Mouse (Mus musculus): ENCODE measurements at regions not wholly inside any gene's neighbourhood (a gene's known extent, or its start where the extent isn't known, plus 50 kb on each side); places are given as distances from the start of the nearest gene placed in this dataset.

DNA sequence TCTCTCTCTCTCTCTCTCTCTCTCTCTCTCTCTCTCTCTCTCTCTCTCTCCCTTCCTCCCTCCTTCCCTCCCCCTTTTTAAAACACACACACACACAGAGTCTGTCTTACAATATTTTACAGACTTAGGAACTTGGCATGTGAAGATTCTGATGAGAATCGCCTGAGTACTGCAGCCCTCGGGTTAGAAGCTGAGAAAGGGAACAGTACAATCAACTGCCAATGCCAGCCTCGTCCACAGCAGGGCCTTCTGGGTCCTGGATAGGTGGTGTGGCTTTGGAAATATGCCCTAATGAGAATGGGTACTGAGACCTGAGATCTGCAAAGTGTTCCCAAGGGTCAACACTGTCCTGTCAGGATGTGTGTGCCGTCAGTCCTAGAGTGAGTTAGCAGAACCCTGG is 430.1 kb downstream of the Prss52 start:
- H3K36me3 ChIP-seq (ENCODE audit: control insufficient read depth): no peaks in the 10 kb centered on the region
- no peaks in the 10 kb centered on the region for H3K9me3 ChIP-seq (ENCODE audit: control insufficient read depth, low read length)
- H3K4me3 ChIP-seq (replicated peaks): no peak overlapping the region
- no peak for TF ChIP-seq GATA1 (IDR thresholded peaks at IDR 0.05; ENCODE audit: low read length)
- no peak for TF ChIP-seq TAL1 (IDR thresholded peaks at IDR 0.05; ENCODE audit: low read length)
- H3K27me3 ChIP-seq (ENCODE audit: control insufficient read depth): no peaks in the 10 kb centered on the region
- no peaks in the 10 kb centered on the region for H3K4me1 ChIP-seq (ENCODE audit: control insufficient read depth)

DNA sequence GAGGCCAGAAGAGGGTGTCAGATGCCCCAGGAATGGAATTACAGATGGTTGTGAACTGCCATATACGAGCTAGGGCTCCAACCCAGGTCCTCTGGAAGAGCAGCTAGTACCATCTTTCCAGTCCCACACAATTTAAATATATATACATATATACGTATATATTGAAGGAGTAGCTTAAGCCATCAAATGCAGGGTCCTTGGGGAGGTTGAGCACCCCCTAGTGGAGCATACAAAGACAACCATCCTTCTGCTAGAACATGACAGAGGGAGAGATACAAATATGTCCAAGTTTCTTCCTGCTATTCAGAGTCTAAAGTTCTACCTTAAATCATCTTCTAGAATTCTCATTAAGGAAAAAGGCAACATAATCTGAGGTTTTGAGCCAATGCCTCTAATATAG is 435.4 kb downstream of the Prss52 start:
- Histone ChIP-seq H3K4me3 (replicated peaks) (no peak overlapping the region), H3K4me1 (ENCODE audit: control insufficient read depth) (no peaks in the 10 kb centered on the region), H3K9me3 (ENCODE audit: control insufficient read depth, low read length) (no peaks in the 10 kb centered on the region), H3K36me3 (ENCODE audit: control insufficient read depth) (no peaks in the 10 kb centered on the region), H3K27me3 (ENCODE audit: control insufficient read depth) (no peaks in the 10 kb centered on the region)
- TF ChIP-seq GATA1 (IDR thresholded peaks at IDR 0.05; ENCODE audit: low read length) (no peak), TAL1 (IDR thresholded peaks at IDR 0.05; ENCODE audit: low read length) (no peak)

- Histone ChIP-seq H3K4me1 (ENCODE audit: control insufficient read depth) (no peaks in the 10 kb centered on the region), H3K27me3 (ENCODE audit: control insufficient read depth) (no peaks in the 10 kb centered on the region), H3K9me3 (ENCODE audit: control insufficient read depth, low read length) (no peaks in the 10 kb centered on the region), H3K36me3 (ENCODE audit: control insufficient read depth) (no peaks in the 10 kb centered on the region), H3K4me3 (replicated peaks) (no peak overlapping the region)
- TF ChIP-seq GATA1 (IDR thresholded peaks at IDR 0.05; ENCODE audit: low read length) (no peak), TAL1 (IDR thresholded peaks at IDR 0.05; ENCODE audit: low read length) (no peak)
Measured at GRCm38 (mm10) chr14:64545056-64545455, 441.0 kb downstream of the Prss52 start.

GRCm38 (mm10) chr14:64546787-64547186 is 442.7 kb downstream of the Prss52 start:
- no peaks in the 10 kb centered on the region for H3K27me3 ChIP-seq (ENCODE audit: control insufficient read depth)
- no peaks in the 10 kb centered on the region for H3K4me1 ChIP-seq (ENCODE audit: control insufficient read depth)
- H3K9me3 ChIP-seq (ENCODE audit: control insufficient read depth, low read length): no peaks in the 10 kb centered on the region
- no peaks in the 10 kb centered on the region for H3K36me3 ChIP-seq (ENCODE audit: control insufficient read depth)
- TF ChIP-seq TAL1 (IDR thresholded peaks at IDR 0.05; ENCODE audit: low read length): no peak
- TF ChIP-seq GATA1 (IDR thresholded peaks at IDR 0.05; ENCODE audit: low read length): no peak
- no peak overlapping the region for H3K4me3 ChIP-seq (replicated peaks)

GRCm38 (mm10) chr14:64552951-64553350 is 448.9 kb downstream of the Prss52 start:
- no peaks in the 10 kb centered on the region for H3K4me1 ChIP-seq (ENCODE audit: control insufficient read depth)
- H3K36me3 ChIP-seq (ENCODE audit: control insufficient read depth): no peaks in the 10 kb centered on the region
- peaks cover 6% of the 10 kb centered on the region for H3K9me3 ChIP-seq (ENCODE audit: control insufficient read depth, low read length)
- TF ChIP-seq GATA1 (IDR thresholded peaks at IDR 0.05; ENCODE audit: low read length) (no peak), TAL1 (IDR thresholded peaks at IDR 0.05; ENCODE audit: low read length) (no peak)
- no peak overlapping the region for H3K4me3 ChIP-seq (replicated peaks)
- no peaks in the 10 kb centered on the region for H3K27me3 ChIP-seq (ENCODE audit: control insufficient read depth)

DNA sequence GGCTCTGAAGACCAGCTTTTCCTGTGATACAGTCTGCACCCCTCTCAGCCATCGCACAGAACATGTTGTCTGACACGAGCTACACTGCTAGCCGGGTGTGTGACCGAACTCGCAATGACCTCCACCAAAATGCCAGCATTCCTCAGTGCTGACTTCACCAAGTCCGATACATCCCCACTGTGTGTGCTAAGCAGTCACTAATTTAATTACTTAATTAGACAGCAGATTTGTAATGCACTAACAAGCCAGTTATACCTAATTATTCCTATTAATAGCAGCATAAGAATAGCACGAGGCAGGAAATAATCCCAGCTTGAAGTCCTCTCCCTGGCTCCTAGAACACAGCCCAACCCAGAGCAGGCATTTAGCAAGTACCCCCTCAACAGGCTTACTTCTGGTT is 452.0 kb downstream of the Prss52 start:
- Histone ChIP-seq H3K4me3 (replicated peaks) (no peak overlapping the region), H3K27me3 (ENCODE audit: control insufficient read depth) (no peaks in the 10 kb centered on the region), H3K4me1 (ENCODE audit: control insufficient read depth) (no peaks in the 10 kb centered on the region), H3K9me3 (ENCODE audit: control insufficient read depth, low read length) (peaks cover 6% of the 10 kb centered on the region), H3K36me3 (ENCODE audit: control insufficient read depth) (no peaks in the 10 kb centered on the region)
- TF ChIP-seq TAL1 (IDR thresholded peaks at IDR 0.05; ENCODE audit: low read length) (no peak), GATA1 (IDR thresholded peaks at IDR 0.05; ENCODE audit: low read length) (no peak)

GRCm38 (mm10) chr14:64557453-64557852 is 453.4 kb downstream of the Prss52 start:
- Histone ChIP-seq H3K9me3 (ENCODE audit: control insufficient read depth, low read length) (peaks cover 6% of the 10 kb centered on the region), H3K36me3 (ENCODE audit: control insufficient read depth) (no peaks in the 10 kb centered on the region), H3K4me3 (replicated peaks) (no peak overlapping the region), H3K4me1 (ENCODE audit: control insufficient read depth) (no peaks in the 10 kb centered on the region), H3K27me3 (ENCODE audit: control insufficient read depth) (no peaks in the 10 kb centered on the region)
- TF ChIP-seq GATA1 (IDR thresholded peaks at IDR 0.05; ENCODE audit: low read length) (no peak), TAL1 (IDR thresholded peaks at IDR 0.05; ENCODE audit: low read length) (no peak)

- Histone ChIP-seq H3K9me3 (ENCODE audit: control insufficient read depth, low read length) (no peaks in the 10 kb centered on the region), H3K27me3 (ENCODE audit: control insufficient read depth) (no peaks in the 10 kb centered on the region), H3K4me1 (ENCODE audit: control insufficient read depth) (no peaks in the 10 kb centered on the region), H3K36me3 (ENCODE audit: control insufficient read depth) (no peaks in the 10 kb centered on the region), H3K4me3 (replicated peaks) (no peak overlapping the region)
- TF ChIP-seq GATA1 (IDR thresholded peaks at IDR 0.05; ENCODE audit: low read length): no peak
- TF ChIP-seq TAL1 (IDR thresholded peaks at IDR 0.05; ENCODE audit: low read length): no peak
Measured at GRCm38 (mm10) chr14:64568689-64569088, 464.6 kb downstream of the Prss52 start.

GRCm38 (mm10) chr14:64570951-64571350 is 466.9 kb downstream of the Prss52 start:
- Histone ChIP-seq H3K36me3 (ENCODE audit: control insufficient read depth) (no peaks in the 10 kb centered on the region), H3K9me3 (ENCODE audit: control insufficient read depth, low read length) (no peaks in the 10 kb centered on the region), H3K27me3 (ENCODE audit: control insufficient read depth) (no peaks in the 10 kb centered on the region), H3K4me3 (replicated peaks) (no peak overlapping the region), H3K4me1 (ENCODE audit: control insufficient read depth) (no peaks in the 10 kb centered on the region)
- TF ChIP-seq GATA1 (IDR thresholded peaks at IDR 0.05; ENCODE audit: low read length) (no peak), TAL1 (IDR thresholded peaks at IDR 0.05; ENCODE audit: low read length) (no peak)

DNA sequence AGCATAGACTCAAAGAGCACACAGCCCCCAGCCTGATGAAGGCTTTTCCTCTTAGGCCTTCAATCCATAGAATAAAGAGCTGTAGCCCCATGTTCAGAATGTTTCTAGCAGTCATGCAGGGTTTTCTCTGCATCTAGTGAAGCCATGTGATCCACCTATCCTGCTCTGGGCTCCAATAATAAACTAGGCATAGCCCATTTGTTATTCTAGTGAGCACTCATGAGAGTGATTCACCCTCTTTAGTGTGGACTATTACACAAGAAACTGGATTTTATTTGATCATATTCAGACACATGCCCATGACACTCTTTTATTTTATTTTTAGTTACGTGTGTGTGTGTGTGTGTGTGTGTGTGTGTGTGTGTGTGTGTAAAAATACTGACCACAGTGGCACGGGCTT is 468.7 kb downstream of the Prss52 start:
- TF ChIP-seq TAL1 (IDR thresholded peaks at IDR 0.05; ENCODE audit: low read length) (no peak), GATA1 (IDR thresholded peaks at IDR 0.05; ENCODE audit: low read length) (no peak)
- no peaks in the 10 kb centered on the region for H3K9me3 ChIP-seq (ENCODE audit: control insufficient read depth, low read length)
- H3K27me3 ChIP-seq (ENCODE audit: control insufficient read depth): no peaks in the 10 kb centered on the region

More for the DNA sequence above, 468.7 kb downstream of the Prss52 start:
- Histone ChIP-seq H3K4me3 (replicated peaks) (no peak overlapping the region), H3K4me1 (ENCODE audit: control insufficient read depth) (no peaks in the 10 kb centered on the region), H3K36me3 (ENCODE audit: control insufficient read depth) (no peaks in the 10 kb centered on the region)

All from erythroblast, embryonic 14.5 days (primary cell).